Mouse (Mus musculus) WW6 (cell line): ENCODE measurements around the gene Ncapd3.

Experiments used
- DNase-seq: peaks from one replicate; pipeline ENCODE4 v3.0.0-alpha.2; 2013; ENCODE audit warnings: low read depth, low spot score

The Ncapd3 gene

GRCm38 (mm10) chr9:27043892-27044291 is 13.9 kb downstream of the Ncapd3 start:
- DNase-seq, result no peak

- no peak for DNase-seq
Measured at GRCm38 (mm10) chr9:27049492-27049891, 19.5 kb downstream of the Ncapd3 start.

GRCm38 (mm10) chr9:27058341-27058740 is 28.4 kb downstream of the Ncapd3 start:
- no peak for DNase-seq

- no peak for DNase-seq
Measured at GRCm38 (mm10) chr9:27070895-27071294, 40.9 kb downstream of the Ncapd3 start.

- no peak for DNase-seq
Measured at GRCm38 (mm10) chr9:27074677-27075076, 44.7 kb downstream of the Ncapd3 start.

- DNase-seq, result no peak
Measured at GRCm38 (mm10) chr9:27075812-27076211, 45.8 kb downstream of the Ncapd3 start.

GRCm38 (mm10) chr9:27086256-27086655 is 56.3 kb downstream of the Ncapd3 start:
- DNase-seq, result no peak

GRCm38 (mm10) chr9:27087402-27087801 is 57.4 kb downstream of the Ncapd3 start:
- no peak for DNase-seq

- DNase-seq, result no peak
Measured at GRCm38 (mm10) chr9:27090134-27090533, 60.2 kb downstream of the Ncapd3 start.

GRCm38 (mm10) chr9:27090801-27091775 is 61.1 kb downstream of the Ncapd3 start:
- DNase-seq, result no peak

GRCm38 (mm10) chr9:27092916-27093315 is 62.9 kb downstream of the Ncapd3 start:
- no peak for DNase-seq

GRCm38 (mm10) chr9:27098092-27098491 is 68.1 kb downstream of the Ncapd3 start:
- DNase-seq, result no peak

GRCm38 (mm10) chr9:27098557-27098956 is 68.6 kb downstream of the Ncapd3 start:
- no peak for DNase-seq

GRCm38 (mm10) chr9:27099474-27099873 is 69.5 kb downstream of the Ncapd3 start:
- DNase-seq, result no peak

- DNase-seq, result no peak
Measured at GRCm38 (mm10) chr9:27101466-27101865, 71.5 kb downstream of the Ncapd3 start.

GRCm38 (mm10) chr9:27106081-27106480 is 76.1 kb downstream of the Ncapd3 start:
- DNase-seq, result no peak

- DNase-seq, result no peak
Measured at GRCm38 (mm10) chr9:27108451-27108850, 78.5 kb downstream of the Ncapd3 start.

GRCm38 (mm10) chr9:27109533-27110514 is 79.8 kb downstream of the Ncapd3 start:
- no peak for DNase-seq

GRCm38 (mm10) chr9:27110681-27111080 is 80.7 kb downstream of the Ncapd3 start:
- DNase-seq, result no peak

- DNase-seq, result no peak
Measured at GRCm38 (mm10) chr9:27111756-27112155, 81.8 kb downstream of the Ncapd3 start.

- DNase-seq, result no peak
Measured at GRCm38 (mm10) chr9:27121254-27121653, 91.3 kb downstream of the Ncapd3 start.

GRCm38 (mm10) chr9:27122076-27122475 is 92.1 kb downstream of the Ncapd3 start:
- no peak for DNase-seq
